Comparison of ENCODE assay signal across 10 mouse cellular contexts in genomic region chr13:12503238-12503751, GRCm38 (mm10). TPM values are rescaled to one million over a fixed set of nuclear protein-coding genes. Genes with fewer than 3 reads are reported as not detected.
DNase-seq lines count a peak whose midpoint lies in the region; ATAC-seq and TF ChIP-seq lines count a peak whose summit lies in the region.
"Had no signal": no experiment of that assay in that cellular context is flagged by ENCODE, and none has a peak within 500 bp of the region (broad histone marks: within the 10 kb centered on the region; RNA-seq: fewer than 3 reads in every experiment).

No protein-coding gene starts in this region.

- no peaks in the 10 kb centered on the region for H3K36me3 ChIP-seq in lung, embryonic 14.5 days (ENCODE audit: insufficient read depth)
- no peaks in the 10 kb centered on the region for H3K36me3 ChIP-seq in forebrain, postnatal 0 days (ENCODE audit: insufficient read depth)
- no peaks in the 10 kb centered on the region for H3K36me3 ChIP-seq in midbrain, embryonic 15.5 days (replicated peaks)

- peak; percentile 42; the same call in 1 of the 2 replicates for ATAC-seq in lung, embryonic 14.5 days (ENCODE audit: insufficient read depth)
- peak; percentile 53; the same call in 1 of the 2 replicates for ATAC-seq in forebrain, postnatal 0 days
- ATAC-seq in midbrain, embryonic 15.5 days (replicated peaks), result peak; percentile 48; the same call in 1 of the 2 replicates

- H3K27me3 ChIP-seq in lung, embryonic 14.5 days (ENCODE audit: insufficient read depth, low read length), result no peaks in the 10 kb centered on the region
- no peaks in the 10 kb centered on the region for H3K27me3 ChIP-seq in forebrain, postnatal 0 days (ENCODE audit: insufficient read depth, low read length)
- H3K27me3 ChIP-seq in midbrain, embryonic 15.5 days (replicated peaks), result no peaks in the 10 kb centered on the region

- H3K27ac ChIP-seq in lung, embryonic 14.5 days (ENCODE audit: low read depth), result no peak overlapping the region
- 0 out of 2 replicates have a peak overlapping the region, but pooled peaks have one; percentile 4 for H3K27ac ChIP-seq in forebrain, postnatal 0 days (ENCODE audit: low read depth, low read length)
- H3K27ac ChIP-seq in midbrain, embryonic 15.5 days, result no peak overlapping the region
- H3K27ac ChIP-seq in layer of hippocampus, adult 2 months, result no peak overlapping the region

- DNase-seq in lung, embryonic 14.5 days, result no peak
- DNase-seq in lung, postnatal 36 days, result no peak
- peak; percentile 8 for DNase-seq in forebrain, postnatal 0 days
- peak; percentile 57 for DNase-seq in thymus, postnatal 4 days
- no peak for DNase-seq in layer of hippocampus, adult 2 months (ENCODE audit: low spot score in 2 of 2)
- no peak for DNase-seq in adrenal gland, postnatal 10 days
- no peak for DNase-seq in cerebellum, adult 11 months
- DNase-seq: cerebellum, adult 9-11 months; heart, postnatal 4 days had no signal

- no peak overlapping the region for H3K4me2 ChIP-seq in lung, embryonic 14.5 days
- H3K4me2 ChIP-seq in forebrain, postnatal 0 days (ENCODE audit: low read depth), result no peak overlapping the region
- no peak overlapping the region for H3K4me2 ChIP-seq in midbrain, embryonic 15.5 days

- H3K9me3 ChIP-seq in lung, embryonic 14.5 days (ENCODE audit: low read depth, low read length), result no peaks in the 10 kb centered on the region
- H3K9me3 ChIP-seq in forebrain, postnatal 0 days (ENCODE audit: low read length), result no peaks in the 10 kb centered on the region
- no peaks in the 10 kb centered on the region for H3K9me3 ChIP-seq in midbrain, embryonic 15.5 days

- H3K9ac ChIP-seq in lung, embryonic 14.5 days, result no peak overlapping the region
- no peak overlapping the region for H3K9ac ChIP-seq in forebrain, postnatal 0 days
- no peak overlapping the region for H3K9ac ChIP-seq in midbrain, embryonic 15.5 days

- no peak overlapping the region for H3K4me3 ChIP-seq in lung, embryonic 14.5 days (ENCODE audit: low read depth, low read length)
- H3K4me3 ChIP-seq in forebrain, postnatal 0 days (ENCODE audit: low read depth, low read length), result no peak overlapping the region
- no peak overlapping the region for H3K4me3 ChIP-seq in midbrain, embryonic 15.5 days
- no peak overlapping the region for H3K4me3 ChIP-seq in layer of hippocampus, adult 2 months

- WGBS in lung, embryonic 14.5 days, result 59% methylated on average over 11 of the region's 11 CpGs
- 26% methylated on average over 11 of the region's 11 CpGs for WGBS in forebrain, postnatal 0 days
- 21% methylated on average over 11 of the region's 11 CpGs for WGBS in midbrain, embryonic 15.5 days

- H3K4me1 ChIP-seq in lung, embryonic 14.5 days (ENCODE audit: insufficient read depth), result no peaks in the 10 kb centered on the region
- H3K4me1 ChIP-seq in forebrain, postnatal 0 days (ENCODE audit: insufficient read depth), result peaks cover 7% of the 10 kb centered on the region; the same call in 1 of the 2 replicates
- peaks cover 6% of the 10 kb centered on the region; the same call in 1 of the 2 replicates for H3K4me1 ChIP-seq in midbrain, embryonic 15.5 days

- TF ChIP-seq CTCF in lung, embryonic 14.5 days (IDR thresholded peaks at IDR 0.05; ENCODE audit: low read depth), result no peak
- TF ChIP-seq CTCF in forebrain, postnatal 0 days (IDR thresholded peaks at IDR 0.05; ENCODE audit: low read depth), result no peak
- TF ChIP-seq CTCF in layer of hippocampus, adult 2 months (conservative IDR thresholded peaks at IDR 0.05), result no peak

RNA-seq across cellular contexts. Expression of gene Edaradd, which starts 16.9 kb away (rescaled TPM):
- polyA plus RNA-seq in lung, embryonic 14.5 days (2014; fragmentation: Nextera tagmentation; extraction: Ambion mirVana), result 1.2 and 1.9 TPM in 2 replicates
- total RNA-seq in forebrain, postnatal 0 days (2014; rRNA removed), result 3.0 TPM in 2 replicates
- polyA plus RNA-seq in forebrain, postnatal 0 days (2015; fragmentation: Nextera tagmentation; extraction: Ambion mirVana), result 2.4 and 3.1 TPM in 2 replicates
- polyA plus RNA-seq in midbrain, embryonic 15.5 days (2015; fragmentation: Nextera tagmentation; extraction: Ambion mirVana), result 1.4 and 1.5 TPM in 2 replicates
- total RNA-seq in layer of hippocampus, adult 2 months (2021), result under 1 TPM; 0.26 to 0.29 TPM
- under 1 TPM; 0.21 to 0.36 TPM for total RNA-seq in adrenal gland, postnatal 10 days (2021)

RNA-seq across cellular contexts. Expression of gene Lgals8, which starts 38.6 kb away (rescaled TPM):
- 20.8 and 25.3 TPM in 2 replicates for polyA plus RNA-seq in lung, embryonic 14.5 days (2014; fragmentation: Nextera tagmentation; extraction: Ambion mirVana)
- 19.2 and 20.8 TPM in 2 replicates for total RNA-seq in forebrain, postnatal 0 days (2014; rRNA removed)
- polyA plus RNA-seq in forebrain, postnatal 0 days (2015; fragmentation: Nextera tagmentation; extraction: Ambion mirVana), result 18.0 and 20.2 TPM in 2 replicates
- 20.3 and 25.6 TPM in 2 replicates for polyA plus RNA-seq in midbrain, embryonic 15.5 days (2015; fragmentation: Nextera tagmentation; extraction: Ambion mirVana)
- 10 to 100 TPM; 35.1 to 37.2 TPM for total RNA-seq in layer of hippocampus, adult 2 months (2021)
- 10 to 100 TPM; 60.6 to 65.3 TPM for total RNA-seq in adrenal gland, postnatal 10 days (2021)

Comparison
In these comparisons a context has a peak if more than half of its experiments do, and no peak if none do; other contexts are left out.
1. DNase-seq: peak in forebrain, postnatal 0 days (single experiment) and thymus, postnatal 4 days (single experiment); none in lung, embryonic 14.5 days (single experiment), lung, postnatal 36 days (single experiment), layer of hippocampus, adult 2 months (0 of 2), adrenal gland, postnatal 10 days (single experiment) and cerebellum, adult 11 months (single experiment).
2. Peak in every context shown above with its lines, with median percentiles within 50 percentile points of each other: ATAC-seq.